Mouse (Mus musculus) intestine, embryonic 15.5 days (tissue): Measurements from ENCODE around the gene Smpd1. TPM values are rescaled to one million over a fixed set of nuclear protein-coding genes. Genes with fewer than 3 reads are reported as not detected.

Experiments used
- ATAC-seq: fragments of 200-750 bp; cut with Nextera tagmentation; 2 replicates; pipeline ENCODE4 v1.8.0; 2017; ENCODE audit warnings: moderate TSS enrichment, moderate library complexity
- H3K27ac ChIP-seq: fragments of 300-500 bp; sonication (generic); 2 replicates; pipeline ENCODE4 v1.5.1; 2015; ENCODE audit warnings: mild to moderate bottlenecking, inconsistent platforms
- H3K27me3 ChIP-seq: fragments of 300-500 bp; sonication (generic); replicated peaks from 2 replicates; pipeline ENCODE4 v1.6.1; 2015; ENCODE audit warnings: inconsistent platforms
- H3K36me3 ChIP-seq: fragments of 300-500 bp; sonication (generic); 2 replicates; pipeline ENCODE4 v1.6.1; 2015; ENCODE audit warnings: inconsistent platforms
- H3K4me1 ChIP-seq: fragments of 300-500 bp; sonication (generic); replicated peaks from 2 replicates; pipeline ENCODE4 v1.6.1; 2015; ENCODE audit warnings: inconsistent platforms
- H3K4me2 ChIP-seq: fragments of 300-500 bp; sonication (generic); replicated peaks from 2 replicates; pipeline ENCODE4 v1.6.1; 2015; ENCODE audit warnings: mild to moderate bottlenecking, inconsistent platforms
- H3K4me3 ChIP-seq: fragments of 300-500 bp; sonication (generic); replicated peaks from 2 replicates; pipeline ENCODE4 v1.5.1; 2015; ENCODE audit warnings: inconsistent platforms
- H3K9ac ChIP-seq: fragments of 300-500 bp; sonication (generic); 2 replicates; pipeline ENCODE4 v1.6.1; 2015; ENCODE audit warnings: inconsistent platforms
- H3K9me3 ChIP-seq: fragments of 300-500 bp; sonication (generic); 2 replicates; pipeline ENCODE4 v1.6.1; 2016; ENCODE audit warnings: inconsistent platforms
- WGBS: fragments of 180-500 bp; shearing (Covaris S2); methylation state at CpG from one replicate; pipeline ENCODE4 v1.1.7; 2015; 5-methylcytosine and 5-hydroxymethylcytosine counted together
- polyA plus RNA-seq: library from polyadenylated mRNA; unstranded; fragments of >200 nt; fragmentation: Nextera tagmentation; extraction: Ambion mirVana; gene quantifications from 2 replicates; pipeline ENCODE4 v1.2.1, GENCODE M21; 2015

Smpd1 gene
- polyA plus RNA-seq, 1 experiment from 2014 or later: 29.0 TPM

DNA sequence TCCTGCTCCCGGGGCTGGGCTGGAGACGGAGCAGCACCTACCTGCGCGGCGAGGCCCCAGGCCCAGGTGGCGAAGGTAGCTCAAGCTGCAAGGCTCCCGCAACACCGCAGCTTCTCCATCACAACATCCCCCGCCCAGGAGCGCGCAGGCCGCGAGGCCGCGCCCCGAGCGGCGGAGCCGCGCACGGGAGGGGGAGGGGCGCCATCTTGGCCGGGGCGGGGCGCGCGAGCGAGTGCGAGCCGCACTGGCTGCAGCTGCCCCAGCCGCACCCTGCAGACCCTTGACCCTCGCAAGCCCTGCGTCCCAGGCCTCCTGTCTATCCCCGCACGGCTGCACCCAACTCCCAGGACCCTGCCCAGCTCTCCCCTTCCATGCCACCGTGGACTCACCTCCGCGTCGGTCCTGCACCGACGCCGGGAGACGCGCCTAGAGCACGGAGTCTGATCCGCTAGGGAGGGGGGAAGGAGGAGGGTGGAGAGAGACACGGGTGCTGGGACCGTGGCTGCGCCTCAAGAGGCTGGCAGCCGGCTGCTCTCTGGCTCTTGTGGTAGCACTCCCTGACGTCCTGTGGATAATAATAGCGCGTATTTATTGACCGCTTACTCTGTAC is 27.0 kb downstream of the Smpd1 start, which contains the start of gene Apbb1:
Gene Apbb1, minus strand, starts transcription at position 560 of the 610 bp plus-strand sequence.
- H3K4me3 ChIP-seq: peak within 1 kb of the TSS; percentile 73
- peaks cover 15% of the 10 kb centered on the region; the same call in 1 of the 2 replicates for H3K4me1 ChIP-seq
- H3K27me3 ChIP-seq: no peaks in the 10 kb centered on the region
- H3K9ac ChIP-seq: peak within 1 kb of the TSS; percentile 68
- WGBS: 0% methylated on average over 42 of the region's 54 CpGs
- H3K36me3 ChIP-seq: no peaks in the 10 kb centered on the region
- H3K9me3 ChIP-seq: no peaks in the 10 kb centered on the region
- peak within 1 kb of the TSS; percentile 64 for H3K27ac ChIP-seq
- H3K4me2 ChIP-seq: peak within 1 kb of the TSS; percentile 87
- peak; percentile 97 for ATAC-seq

DNA sequence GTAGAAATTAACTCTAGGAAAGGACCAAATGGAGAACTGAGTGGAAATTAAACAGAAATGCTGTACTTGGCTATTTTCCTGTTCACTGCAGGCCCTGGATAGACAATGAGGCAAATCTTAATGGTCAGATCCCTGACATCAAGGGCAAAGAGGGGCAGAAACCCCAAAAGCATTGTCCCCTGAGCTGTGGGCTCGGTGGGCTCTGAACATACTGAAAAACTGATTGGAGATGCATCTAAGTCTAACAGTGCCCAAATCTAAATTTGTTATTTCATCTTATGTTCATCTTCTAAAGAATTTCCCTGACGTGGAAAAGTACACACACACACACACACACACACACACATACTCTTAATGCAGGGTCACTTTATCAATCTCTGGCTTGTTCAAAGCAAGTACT is 27.8 kb downstream of the Smpd1 start:
- Histone ChIP-seq H3K27me3 (no peaks in the 10 kb centered on the region), H3K36me3 (no peaks in the 10 kb centered on the region), H3K9ac (no peak overlapping the region), H3K27ac (no peak overlapping the region), H3K4me2 (peak overlapping the region; percentile 87), H3K4me3 (no peak overlapping the region), H3K4me1 (peaks cover 12% of the 10 kb centered on the region; the same call in 1 of the 2 replicates), H3K9me3 (no peaks in the 10 kb centered on the region)
- 73% methylated on average over 2 of the region's 2 CpGs for WGBS
- no peak for ATAC-seq

DNA sequence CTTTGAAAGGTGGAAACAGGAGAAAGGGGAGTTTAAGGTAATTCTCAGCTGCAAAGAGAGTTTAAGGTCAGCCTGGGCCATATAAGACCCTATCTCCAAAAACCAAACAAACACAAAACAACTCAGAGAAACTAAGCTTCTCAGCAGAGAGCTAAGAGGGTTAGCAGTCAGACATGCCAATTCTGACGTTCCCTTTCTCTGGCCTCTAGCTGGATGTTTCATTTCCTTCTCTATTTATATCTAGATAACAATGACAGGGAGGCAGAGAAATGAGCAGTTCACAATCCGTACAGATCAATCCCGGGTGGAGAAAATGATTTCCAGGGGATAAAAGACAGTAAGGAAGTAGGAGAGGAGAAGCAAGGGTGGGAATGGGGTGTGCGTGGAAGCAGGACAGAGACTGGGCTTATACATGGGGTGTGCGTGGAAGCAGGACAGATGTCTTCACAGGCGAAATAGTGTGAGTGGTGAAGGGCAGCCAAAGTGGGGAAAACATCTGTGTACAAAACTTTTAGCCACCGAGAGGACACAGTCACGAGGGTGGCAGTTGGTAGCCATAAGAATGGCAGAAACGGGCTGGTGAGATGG is 34.3 kb downstream of the Smpd1 start:
- ATAC-seq: no peak
- no peak overlapping the region for H3K4me3 ChIP-seq
- no peaks in the 10 kb centered on the region for H3K9me3 ChIP-seq
- H3K9ac ChIP-seq: no peak overlapping the region
- H3K4me1 ChIP-seq: no peaks in the 10 kb centered on the region
- H3K4me2 ChIP-seq: no peak overlapping the region
- no peaks in the 10 kb centered on the region for H3K36me3 ChIP-seq
- H3K27ac ChIP-seq: no peak overlapping the region
- no peaks in the 10 kb centered on the region for H3K27me3 ChIP-seq
- 59% methylated on average over 9 of the region's 9 CpGs for WGBS

DNA sequence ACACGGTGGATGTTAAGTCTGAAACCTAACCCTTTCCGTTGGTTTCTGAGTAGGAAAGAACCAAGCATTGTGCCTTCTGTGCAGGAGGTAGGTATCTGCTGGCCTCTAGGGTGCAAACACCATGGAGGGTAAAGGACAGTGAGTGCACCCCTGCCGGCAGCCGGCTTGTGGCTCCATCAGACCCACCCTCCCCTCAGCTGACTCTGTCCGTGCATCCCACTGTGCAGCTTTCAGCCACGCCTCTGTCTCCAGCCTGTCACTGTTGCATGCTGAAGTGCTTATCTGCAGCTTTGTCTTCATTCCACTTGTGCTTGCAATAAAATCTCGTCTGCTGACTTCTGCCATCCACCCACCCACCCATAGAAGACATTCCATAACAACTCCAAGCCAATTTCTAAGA is 35.9 kb downstream of the Smpd1 start:
- H3K4me2 ChIP-seq: no peak overlapping the region
- no peaks in the 10 kb centered on the region for H3K9me3 ChIP-seq
- 37% methylated on average over 7 of the region's 7 CpGs for WGBS
- H3K27me3 ChIP-seq: no peaks in the 10 kb centered on the region
- H3K36me3 ChIP-seq: no peaks in the 10 kb centered on the region
- no peak overlapping the region for H3K9ac ChIP-seq
- H3K27ac ChIP-seq: no peak overlapping the region
- H3K4me1 ChIP-seq: no peaks in the 10 kb centered on the region
- H3K4me3 ChIP-seq: no peak overlapping the region
- ATAC-seq: peak; percentile 56; the same call in 1 of the 2 replicates

DNA sequence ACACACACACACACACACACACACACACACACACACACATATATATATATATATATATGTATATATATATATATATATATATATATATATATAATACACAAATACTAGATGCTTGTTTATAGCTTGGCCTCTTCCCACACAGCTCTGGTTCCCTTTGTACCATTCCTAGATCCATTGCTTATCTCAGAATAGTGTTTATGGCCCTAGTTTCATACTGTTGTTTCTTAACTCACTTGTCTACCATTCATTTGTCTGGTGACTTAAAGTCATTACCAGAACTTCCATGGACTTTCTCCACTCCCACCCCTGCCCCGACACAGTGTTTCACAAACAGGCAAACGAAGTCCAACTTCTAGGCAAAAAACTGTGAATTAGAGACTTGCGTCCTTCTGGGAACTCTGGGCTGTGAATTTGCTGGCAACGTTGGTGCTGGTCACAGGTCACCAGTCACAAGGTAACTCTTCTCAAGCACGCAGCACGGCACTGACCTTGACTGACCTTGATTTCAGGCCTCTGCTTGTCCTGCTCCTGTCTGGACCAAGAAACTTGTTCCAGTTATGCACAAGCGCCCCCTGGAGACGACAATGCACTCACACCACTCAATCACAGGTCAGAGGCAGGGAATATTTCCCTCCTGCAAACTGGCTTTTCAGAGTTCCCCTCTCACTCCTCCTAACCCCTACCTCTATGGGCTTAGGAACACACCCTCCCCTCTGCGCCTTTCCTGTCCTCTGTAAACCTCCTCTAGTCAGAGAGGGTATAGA is 48.9 kb downstream of the Smpd1 start:
- ATAC-seq: peak; percentile 84
- no peak overlapping the region for H3K9ac ChIP-seq
- H3K4me3 ChIP-seq: no peak overlapping the region
- H3K36me3 ChIP-seq: no peaks in the 10 kb centered on the region
- 36% methylated on average over 9 of the region's 9 CpGs for WGBS
- no peak overlapping the region for H3K4me2 ChIP-seq
- no peaks in the 10 kb centered on the region for H3K4me1 ChIP-seq
- no peaks in the 10 kb centered on the region for H3K9me3 ChIP-seq
- no peaks in the 10 kb centered on the region for H3K27me3 ChIP-seq
- no peak overlapping the region for H3K27ac ChIP-seq

Other genes with a start within 250 kb of the Smpd1 start
- not detected in 2 replicates for gene Olfr689, start 243.2 kb upstream of the Smpd1 start, polyA plus RNA-seq
- not detected in 2 replicates for gene Olfr690, start 220.3 kb upstream of the Smpd1 start, polyA plus RNA-seq
- not detected in 2 replicates for gene Olfr691, start 212.1 kb upstream of the Smpd1 start, polyA plus RNA-seq
- not detected in 2 replicates for gene Olfr692, start 186.1 kb upstream of the Smpd1 start, polyA plus RNA-seq
- gene Gm5901, start 179.3 kb upstream of the Smpd1 start, polyA plus RNA-seq: not detected in 2 replicates
- gene Fam160a2, start 154.3 kb upstream of the Smpd1 start, polyA plus RNA-seq: 39.6 and 45.9 TPM in 2 replicates
- gene Cnga4, start 149.8 kb upstream of the Smpd1 start, polyA plus RNA-seq: not detected in 2 replicates
- gene Cckbr, start 128.6 kb upstream of the Smpd1 start, polyA plus RNA-seq: 0.08 and 0.24 TPM in 2 replicates
- gene Cavin3, start 72.1 kb upstream of the Smpd1 start, polyA plus RNA-seq: 93.1 and 95.0 TPM in 2 replicates
- 36.6 and 37.8 TPM in 2 replicates for gene Apbb1, start 27.3 kb downstream of the Smpd1 start, polyA plus RNA-seq
- gene Hpx, start 45.8 kb downstream of the Smpd1 start, polyA plus RNA-seq: 3.8 and 4.8 TPM in 2 replicates
- 21.4 and 24.7 TPM in 2 replicates for gene Trim3, start 79.2 kb downstream of the Smpd1 start, polyA plus RNA-seq
- gene Timm10b, start 85.7 kb downstream of the Smpd1 start, polyA plus RNA-seq: 203 and 227 TPM in 2 replicates
- gene Arfip2, start 86.1 kb downstream of the Smpd1 start, polyA plus RNA-seq: 66.0 and 72.7 TPM in 2 replicates
- gene Gm45799, start 86.2 kb downstream of the Smpd1 start, polyA plus RNA-seq: 16.2 and 39.5 TPM in 2 replicates
- gene Dnhd1, start 96.5 kb downstream of the Smpd1 start, polyA plus RNA-seq: 0.44 and 0.80 TPM in 2 replicates
- 313 and 320 TPM in 2 replicates for gene Ilk, start 182.2 kb downstream of the Smpd1 start, polyA plus RNA-seq
- gene Rrp8, start 183.0 kb downstream of the Smpd1 start, polyA plus RNA-seq: 32.4 and 34.4 TPM in 2 replicates
- 134 and 140 TPM in 2 replicates for gene Taf10, start 190.0 kb downstream of the Smpd1 start, polyA plus RNA-seq
- gene Tpp1, start 197.9 kb downstream of the Smpd1 start, polyA plus RNA-seq: 109 TPM in 2 replicates
- 8.2 and 8.3 TPM in 2 replicates for gene Dchs1, start 233.3 kb downstream of the Smpd1 start, polyA plus RNA-seq